Mouse (Mus musculus): ENCODE measurements around the gene Eef1akmt4. TPM values are rescaled to one million over a fixed set of nuclear protein-coding genes. Genes with fewer than 3 reads are reported as not detected.

Gene Eef1akmt4
- polyA plus RNA-seq, 1 experiment, result 15.2 TPM

DNA sequence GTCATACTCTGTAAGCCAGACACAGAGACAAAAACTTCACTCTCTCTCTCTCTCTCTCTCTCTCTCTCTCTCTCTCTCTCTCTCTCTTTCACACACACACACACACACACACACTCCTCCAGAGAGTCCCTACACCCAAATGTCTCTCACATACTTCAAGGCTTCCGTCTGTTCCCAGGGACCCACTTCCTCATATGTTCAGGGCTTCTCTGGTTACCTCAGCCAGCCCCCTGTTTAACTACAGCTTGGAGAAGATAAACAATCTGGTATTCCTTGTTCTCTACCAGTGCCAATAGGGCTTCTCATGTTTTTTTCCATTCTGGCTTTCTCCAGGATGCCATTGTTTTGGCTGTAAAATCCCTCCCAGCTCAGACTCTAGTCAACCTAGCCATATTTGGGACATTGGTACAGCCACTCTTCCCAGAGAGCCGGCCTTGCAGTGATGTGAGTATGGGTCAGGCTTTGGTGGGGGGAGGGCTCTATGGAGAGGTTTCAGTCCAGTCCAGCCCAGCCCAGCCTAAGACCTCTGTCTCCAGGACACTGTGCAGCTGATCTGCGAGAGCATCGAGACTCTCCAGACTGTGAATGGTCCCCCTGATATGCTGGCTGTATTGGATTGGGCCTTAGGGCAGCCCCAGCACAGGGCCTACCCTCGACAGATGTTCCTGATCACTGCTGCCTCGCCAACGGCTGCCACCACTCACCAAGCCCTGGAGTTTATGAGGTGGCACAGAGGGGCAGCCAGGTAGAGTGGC, 14.5 kb upstream of the Eef1akmt4 start:
- no peaks in the 10 kb centered on the region for H3K4me1 ChIP-seq (ENCODE audit: control insufficient read depth, insufficient read depth, low read length)
- H3K27ac ChIP-seq (ENCODE audit: insufficient read depth, low read length), result no peak overlapping the region
- H3K4me3 ChIP-seq (ENCODE audit: insufficient read depth, low read length), result no peak overlapping the region
- TF ChIP-seq POLR2A (IDR thresholded peaks at IDR 0.05; ENCODE audit: low read depth, low read length), result no peak
- no peak for TF ChIP-seq CTCF (IDR thresholded peaks at IDR 0.05; ENCODE audit: borderline replicate concordance, insufficient read depth, low read length)

DNA sequence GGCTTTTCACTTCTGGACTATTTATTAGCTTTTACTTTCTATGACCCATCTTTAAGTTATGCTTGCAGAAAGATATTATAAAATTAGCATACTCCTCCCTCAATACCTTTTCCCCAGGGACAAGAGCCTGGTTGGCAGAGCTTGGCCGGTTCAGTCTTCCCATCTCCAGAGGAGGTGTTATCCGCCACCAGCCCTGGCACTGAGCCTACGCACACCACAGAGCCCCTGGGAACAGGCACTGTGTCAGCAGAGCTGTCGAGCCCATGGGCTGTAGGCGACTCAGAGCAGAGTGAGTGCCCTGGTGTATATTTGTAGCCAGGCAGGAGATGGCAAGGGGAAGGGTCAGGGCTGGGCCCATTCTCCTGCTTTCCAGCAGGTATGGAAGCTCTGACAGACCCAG, 10.9 kb upstream of the Eef1akmt4 start:
- no peak overlapping the region for H3K27ac ChIP-seq (ENCODE audit: insufficient read depth, low read length)
- TF ChIP-seq CTCF (IDR thresholded peaks at IDR 0.05; ENCODE audit: borderline replicate concordance, insufficient read depth, low read length), result no peak
- TF ChIP-seq POLR2A (IDR thresholded peaks at IDR 0.05; ENCODE audit: low read depth, low read length), result no peak
- no peaks in the 10 kb centered on the region for H3K4me1 ChIP-seq (ENCODE audit: control insufficient read depth, insufficient read depth, low read length)
- H3K4me3 ChIP-seq (ENCODE audit: insufficient read depth, low read length), result no peak overlapping the region

GRCm38 (mm10) chr16:20604705-20605104, 6.7 kb upstream of the Eef1akmt4 start:
- no peak overlapping the region for H3K27ac ChIP-seq (ENCODE audit: insufficient read depth, low read length)
- no peak for TF ChIP-seq POLR2A (IDR thresholded peaks at IDR 0.05; ENCODE audit: low read depth, low read length)
- no peak for TF ChIP-seq CTCF (IDR thresholded peaks at IDR 0.05; ENCODE audit: borderline replicate concordance, insufficient read depth, low read length)
- no peaks in the 10 kb centered on the region; the same call in 1 of the 2 replicates for H3K4me1 ChIP-seq (ENCODE audit: control insufficient read depth, insufficient read depth, low read length)

DNA sequence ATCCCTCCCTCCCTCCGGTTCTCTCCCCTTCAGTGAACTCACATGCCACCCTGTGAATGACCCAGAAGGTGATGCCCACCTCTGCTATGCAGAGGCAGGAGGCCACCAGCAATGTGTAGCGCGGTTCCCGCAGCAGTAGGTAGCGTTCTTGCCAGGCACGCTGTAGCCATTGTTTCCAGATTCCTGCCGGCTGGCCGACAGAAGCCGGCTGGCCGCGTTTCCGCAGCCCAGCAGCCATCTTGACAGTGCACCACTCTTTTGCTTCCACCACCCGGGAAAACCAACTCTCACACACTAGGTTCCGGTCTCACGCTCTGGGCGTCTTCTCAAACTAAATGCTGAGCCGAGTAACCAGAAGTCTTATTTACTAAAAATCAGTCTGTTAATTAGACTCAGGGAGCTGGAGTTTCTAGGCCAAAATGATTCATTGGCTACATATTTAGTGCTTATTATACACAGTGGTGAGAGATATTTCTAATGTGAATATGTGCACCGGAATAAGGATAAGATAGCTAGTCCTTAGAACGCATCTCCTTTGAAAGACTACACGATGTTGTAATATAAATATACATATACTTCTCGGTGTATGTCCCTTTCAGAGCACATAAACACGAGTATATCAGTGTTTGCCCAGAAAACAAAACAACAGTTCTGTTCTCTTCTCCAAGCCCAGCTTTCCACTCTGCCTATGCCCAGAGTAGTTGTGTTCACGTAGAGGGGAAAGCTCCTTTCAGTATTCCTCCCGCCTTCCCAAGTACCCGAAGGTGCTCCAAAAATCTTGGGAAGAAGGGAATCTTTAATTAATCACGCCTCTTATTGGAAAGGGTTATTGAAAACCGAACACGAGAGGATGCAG, 664 bp upstream of the Eef1akmt4 start:
- TF ChIP-seq POLR2A (IDR thresholded peaks at IDR 0.05; ENCODE audit: low read depth, low read length), result peak; percentile 99
- no peak for TF ChIP-seq CTCF (IDR thresholded peaks at IDR 0.05; ENCODE audit: borderline replicate concordance, insufficient read depth, low read length)
- H3K27ac ChIP-seq (ENCODE audit: insufficient read depth, low read length), result peak overlapping the region; percentile 74
- H3K4me1 ChIP-seq (ENCODE audit: control insufficient read depth, insufficient read depth, low read length), result peaks cover 2% of the 10 kb centered on the region; the same call in 1 of the 2 replicates
- H3K4me3 ChIP-seq (ENCODE audit: insufficient read depth, low read length), result peak overlapping the region; percentile 98

More at GRCm38 (mm10) chr16:20604705-20605104, 6.7 kb upstream of the Eef1akmt4 start:
- no peak overlapping the region for H3K4me3 ChIP-seq (ENCODE audit: insufficient read depth, low read length)

GRCm38 (mm10) chr16:20619541-20620398, 8.4 kb downstream of the Eef1akmt4 start:
- no peak overlapping the region for H3K27ac ChIP-seq (ENCODE audit: insufficient read depth, low read length)
- peak overlapping the region; percentile 40 for H3K4me3 ChIP-seq (ENCODE audit: insufficient read depth, low read length)
- no peak for TF ChIP-seq CTCF (IDR thresholded peaks at IDR 0.05; ENCODE audit: borderline replicate concordance, insufficient read depth, low read length)
- H3K4me1 ChIP-seq (ENCODE audit: control insufficient read depth, insufficient read depth, low read length), result 0 out of 2 replicates have a peak, but pooled peaks cover 9% of the 10 kb centered on the region

- Histone ChIP-seq H3K27ac (ENCODE audit: insufficient read depth, low read length) (no peak overlapping the region), H3K4me1 (ENCODE audit: control insufficient read depth, insufficient read depth, low read length) (0 out of 2 replicates have a peak, but pooled peaks cover 9% of the 10 kb centered on the region), H3K4me3 (ENCODE audit: insufficient read depth, low read length) (peak overlapping the region; percentile 40)
- no peak for TF ChIP-seq CTCF (IDR thresholded peaks at IDR 0.05; ENCODE audit: borderline replicate concordance, insufficient read depth, low read length)
- no peak for TF ChIP-seq POLR2A (IDR thresholded peaks at IDR 0.05; ENCODE audit: low read depth, low read length)
Measured at GRCm38 (mm10) chr16:20620399-20620735, 9.0 kb downstream of the Eef1akmt4 start.

- TF ChIP-seq POLR2A (IDR thresholded peaks at IDR 0.05; ENCODE audit: low read depth, low read length), result no peak
- no peak for TF ChIP-seq CTCF (IDR thresholded peaks at IDR 0.05; ENCODE audit: borderline replicate concordance, insufficient read depth, low read length)
- 0 out of 2 replicates have a peak overlapping the region, but pooled peaks have one; percentile 19 for H3K27ac ChIP-seq (ENCODE audit: insufficient read depth, low read length)
- 0 out of 2 replicates have a peak, but pooled peaks cover 9% of the 10 kb centered on the region for H3K4me1 ChIP-seq (ENCODE audit: control insufficient read depth, insufficient read depth, low read length)
- peak overlapping the region; percentile 40 for H3K4me3 ChIP-seq (ENCODE audit: insufficient read depth, low read length)
Measured at GRCm38 (mm10) chr16:20620751-20621190, 9.4 kb downstream of the Eef1akmt4 start.

DNA sequence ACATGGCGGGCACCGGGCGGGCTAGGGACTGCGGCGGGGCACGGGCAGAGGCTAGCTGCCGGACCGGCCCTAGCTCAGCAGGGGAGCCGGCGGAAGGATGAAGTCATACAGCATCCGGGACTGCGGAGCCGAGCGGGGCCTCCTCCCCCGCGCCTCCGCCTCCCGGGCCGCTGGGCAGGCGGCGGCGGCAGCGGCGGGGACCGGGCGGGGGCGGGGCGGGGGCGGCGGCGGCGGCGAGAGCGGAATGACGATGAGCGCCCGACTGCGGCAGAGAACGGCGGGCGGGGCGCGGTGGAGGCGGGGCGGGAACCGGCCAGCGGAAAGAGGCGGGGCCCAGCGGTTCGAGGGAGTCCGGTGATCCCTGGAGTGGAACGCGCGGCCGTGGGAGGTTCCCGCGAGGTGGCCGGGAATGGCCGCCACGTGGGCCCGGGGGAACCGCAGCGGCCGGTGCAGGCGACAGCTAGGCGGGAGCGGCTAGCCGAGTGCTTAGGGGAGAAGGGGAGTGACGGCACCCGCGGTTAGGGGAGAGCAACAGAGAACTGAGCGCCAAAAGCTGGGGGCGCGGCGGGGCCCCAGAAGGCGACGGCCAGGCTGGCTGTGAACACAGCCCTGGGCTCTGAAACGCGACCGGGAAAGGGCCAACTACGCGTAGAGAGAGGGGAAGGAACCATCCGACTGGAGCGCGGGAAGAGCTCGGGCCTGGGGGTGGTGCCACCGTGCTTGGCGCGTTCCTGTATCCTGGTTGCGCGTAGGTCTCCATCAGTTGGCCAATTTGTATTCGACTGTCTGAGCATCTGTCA, 10.0 kb downstream of the Eef1akmt4 start, which contains the start of gene Camk2n2:
Camk2n2 (minus strand) TSS at position 97 of the 800 bp plus-strand sequence.
- TF ChIP-seq CTCF (IDR thresholded peaks at IDR 0.05; ENCODE audit: borderline replicate concordance, insufficient read depth, low read length) (no peak), POLR2A (IDR thresholded peaks at IDR 0.05; ENCODE audit: low read depth, low read length) (peak; percentile 41)
- peak within 1 kb of the TSS; percentile 63 for H3K27ac ChIP-seq (ENCODE audit: insufficient read depth, low read length)
- peak within 1 kb of the TSS; percentile 60 for H3K4me3 ChIP-seq (ENCODE audit: insufficient read depth, low read length)
- 0 out of 2 replicates have a peak, but pooled peaks cover 9% of the 10 kb centered on the region for H3K4me1 ChIP-seq (ENCODE audit: control insufficient read depth, insufficient read depth, low read length)
